Mouse (Mus musculus) cerebellum, postnatal 36 days (tissue): ENCODE measurements at regions not wholly inside any gene's neighbourhood (a gene's known extent, or its start where the extent isn't known, plus 50 kb on each side); places are given as distances from the start of the nearest gene placed in this dataset.

ENCODE experiments used
- DNase-seq, 2 experiments: peaks; one replicate each; pipeline ENCODE4 v3.0.0; 2021 to 2022; ENCODE audit warnings: mixed read lengths in 2 of 2

- no peak for DNase-seq
Measured at GRCm38 (mm10) chr19:54783729-54784128, 343.3 kb downstream of the Gpam start.

GRCm38 (mm10) chr19:54757761-54758160, 369.3 kb downstream of the Gpam start:
- DNase-seq: no peak

GRCm38 (mm10) chr19:54756681-54757257, 370.3 kb downstream of the Gpam start:
- DNase-seq: no peak

GRCm38 (mm10) chr19:54755451-54755850, 371.6 kb downstream of the Gpam start:
- DNase-seq: no peak

GRCm38 (mm10) chr19:54733938-54734337, 393.1 kb downstream of the Gpam start:
- no peak for DNase-seq

GRCm38 (mm10) chr19:54731749-54732148, 395.3 kb downstream of the Gpam start:
- no peak for DNase-seq

GRCm38 (mm10) chr19:54731315-54731714, 395.7 kb downstream of the Gpam start:
- DNase-seq: no peak

GRCm38 (mm10) chr19:54730801-54731200, 396.2 kb downstream of the Gpam start:
- no peak for DNase-seq

GRCm38 (mm10) chr19:54730296-54730695, 396.7 kb downstream of the Gpam start:
- DNase-seq: no peak

GRCm38 (mm10) chr19:54722091-54722490, 404.9 kb downstream of the Gpam start:
- no peak for DNase-seq

GRCm38 (mm10) chr19:54697411-54697810, 429.6 kb downstream of the Gpam start:
- DNase-seq: no peak

- no peak for DNase-seq
Measured at GRCm38 (mm10) chr19:54693714-54694113, 433.3 kb downstream of the Gpam start.

GRCm38 (mm10) chr19:54693094-54693493, 433.9 kb downstream of the Gpam start:
- no peak for DNase-seq

- DNase-seq: no peak
Measured at GRCm38 (mm10) chr19:54691861-54692260, 435.2 kb downstream of the Gpam start.

- DNase-seq: no peak
Measured at GRCm38 (mm10) chr19:54688630-54689029, 438.4 kb downstream of the Gpam start.

GRCm38 (mm10) chr19:54685147-54685546, 441.9 kb downstream of the Gpam start:
- no peak for DNase-seq
